Comparison of ENCODE assay signal across 19 mouse cellular contexts in the genomic region with DNA sequence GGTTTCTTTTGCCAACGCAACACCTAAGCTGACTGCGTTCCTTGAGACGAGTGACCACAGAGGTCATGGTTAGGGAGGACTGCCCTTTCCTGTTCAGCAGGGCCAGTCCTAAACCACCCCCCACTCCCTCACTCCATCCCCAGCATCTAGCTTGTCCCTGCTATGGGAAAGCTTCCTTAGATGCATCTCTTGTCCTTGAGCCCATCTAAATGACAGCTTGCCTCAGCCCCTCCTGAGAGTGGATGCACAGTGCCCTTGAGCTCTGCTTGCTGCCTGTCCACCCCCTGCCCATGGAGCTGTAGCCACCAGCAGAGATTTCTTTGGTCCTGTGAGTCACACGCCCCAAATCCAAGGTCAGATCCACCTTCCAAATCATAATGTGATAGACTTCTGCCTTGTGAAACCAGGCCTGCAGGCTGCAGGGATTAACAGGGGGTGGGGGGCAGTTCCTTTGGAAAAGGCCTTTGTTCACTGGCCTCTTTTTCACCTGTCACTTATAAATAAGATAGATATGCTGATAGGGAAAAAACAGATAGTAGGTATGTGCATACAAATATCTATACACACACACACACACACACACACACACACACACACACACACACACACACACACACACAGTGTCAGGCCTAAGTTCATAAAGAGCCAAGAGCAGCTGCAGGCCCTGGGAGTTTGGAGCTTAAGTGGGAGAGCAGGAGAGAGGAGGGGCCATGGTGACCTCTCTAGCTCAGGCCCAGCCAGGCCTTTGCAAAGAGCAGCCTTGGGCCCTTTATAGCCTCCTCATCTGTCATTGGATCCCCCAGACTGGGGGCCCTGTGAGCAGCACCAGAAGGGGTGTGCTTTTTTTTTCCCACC. TPM values are rescaled to one million over a fixed set of nuclear protein-coding genes. Genes with fewer than 3 reads are reported as not detected.
DNase-seq lines count a peak whose midpoint lies in the region; ATAC-seq lines count a peak whose summit lies in the region.
"Had no signal": no experiment of that assay in that cellular context is flagged by ENCODE, and none has a peak within 500 bp of the region (broad histone marks: within the 10 kb centered on the region; RNA-seq: fewer than 3 reads in every experiment).

No protein-coding gene starts in this region.

- H3K4me1 ChIP-seq in heart, embryonic 10.5 days, result peaks cover 24% of the 10 kb centered on the region
- H3K4me1 ChIP-seq in midbrain, embryonic 10.5 days, result peaks cover 18% of the 10 kb centered on the region
- H3K4me1 ChIP-seq in midbrain, embryonic 15.5 days, result no peaks in the 10 kb centered on the region
- H3K4me1 ChIP-seq: lung, embryonic 15.5 days had no signal

- intact Hi-C loops in heart, postnatal 36 days (cut with DNase I), result no loop called here

- H3K27me3 ChIP-seq in heart, embryonic 10.5 days (ENCODE audit: insufficient read depth, poor library complexity, severe bottlenecking), result peaks cover 5% of the 10 kb centered on the region; the same call in 1 of the 2 replicates
- no peaks in the 10 kb centered on the region for H3K27me3 ChIP-seq in midbrain, embryonic 10.5 days (ENCODE audit: low read depth, poor library complexity, severe bottlenecking)
- H3K27me3 ChIP-seq in midbrain, embryonic 15.5 days (replicated peaks), result no peaks in the 10 kb centered on the region
- H3K27me3 ChIP-seq: lung, embryonic 15.5 days had no signal

- 71% methylated on average over 4 of the region's 4 CpGs for WGBS in heart, embryonic 10.5 days
- 89% methylated on average over 4 of the region's 4 CpGs for WGBS in midbrain, embryonic 10.5 days
- 74% methylated on average over 4 of the region's 4 CpGs for WGBS in midbrain, embryonic 15.5 days

- no peak overlapping the region for H3K4me2 ChIP-seq in midbrain, embryonic 15.5 days
- H3K4me2 ChIP-seq: lung, embryonic 15.5 days had no signal

- ATAC-seq in midbrain, embryonic 15.5 days (replicated peaks), result no peak

- no peak for DNase-seq in heart, embryonic 10.5 days (ENCODE audit: low spot score)
- no peak for DNase-seq in heart, postnatal 36 days
- peak; percentile 14 for DNase-seq in midbrain, embryonic 10.5 days (ENCODE audit: low spot score)
- peak; percentile 46 for DNase-seq in adrenal gland, postnatal 25 days
- DNase-seq in retina, embryonic 14.5 days (ENCODE audit: low spot score), result peak; percentile 39
- no peak for DNase-seq in cerebellum, postnatal 14 days
- DNase-seq: cerebellum, adult 9-10 months; gastrocnemius, postnatal 14 days; heart, adult 18-20 months; kidney, adult 2 months; midbrain, embryonic 14.5 days; thymus, postnatal 14 days had no signal

- no peaks in the 10 kb centered on the region for H3K36me3 ChIP-seq in heart, embryonic 10.5 days
- no peaks in the 10 kb centered on the region for H3K36me3 ChIP-seq in midbrain, embryonic 10.5 days
- no peaks in the 10 kb centered on the region for H3K36me3 ChIP-seq in midbrain, embryonic 15.5 days (replicated peaks)
- H3K36me3 ChIP-seq: hindbrain, embryonic 10.5 days; lung, embryonic 15.5 days had no signal

- no peak overlapping the region for H3K9ac ChIP-seq in midbrain, embryonic 15.5 days
- H3K9ac ChIP-seq: liver, embryonic 14.5 days; lung, embryonic 15.5 days had no signal

- H3K9me3 ChIP-seq in heart, embryonic 10.5 days, result no peaks in the 10 kb centered on the region
- 0 out of 2 replicates have a peak, but pooled peaks cover 4% of the 10 kb centered on the region for H3K9me3 ChIP-seq in midbrain, embryonic 10.5 days (replicated peaks)
- H3K9me3 ChIP-seq in midbrain, embryonic 15.5 days, result no peaks in the 10 kb centered on the region
- H3K9me3 ChIP-seq: lung, embryonic 15.5 days had no signal

- peak overlapping the region; percentile 52 for H3K27ac ChIP-seq in heart, embryonic 10.5 days
- peak overlapping the region; percentile 65 for H3K27ac ChIP-seq in midbrain, embryonic 10.5 days (replicated peaks)
- H3K27ac ChIP-seq in midbrain, embryonic 15.5 days, result no peak overlapping the region
- H3K27ac ChIP-seq: hindbrain, embryonic 10.5 days; liver, embryonic 14.5 days; lung, embryonic 15.5 days; macrophage had no signal

- H3K4me3 ChIP-seq in heart, embryonic 10.5 days, result no peak overlapping the region
- no peak overlapping the region for H3K4me3 ChIP-seq in midbrain, embryonic 10.5 days
- H3K4me3 ChIP-seq in midbrain, embryonic 15.5 days, result no peak overlapping the region
- H3K4me3 ChIP-seq: hindbrain, embryonic 10.5 days; lung, embryonic 15.5 days had no signal

RNA-seq across cellular contexts. Expression of gene Adra2c, which starts 56.4 kb away (rescaled TPM):
- 0.06 and 0.29 TPM in 2 replicates for polyA plus RNA-seq in heart, embryonic 10.5 days (2016; fragmentation: Nextera tagmentation; extraction: Ambion mirVana)
- under 1 TPM; 0.33 to 0.43 TPM for total RNA-seq in heart, postnatal 36 days (2021)
- polyA plus RNA-seq in midbrain, embryonic 10.5 days (2016; fragmentation: Nextera tagmentation; extraction: Ambion mirVana), result not detected in 2 replicates
- polyA plus RNA-seq in midbrain, embryonic 15.5 days (2015; fragmentation: Nextera tagmentation; extraction: Ambion mirVana), result 0.32 and 0.86 TPM in 2 replicates
- 0.82 TPM in 1 of 2 replicates, not detected in the other for total RNA-seq in adrenal gland, postnatal 25 days (2021)
- total RNA-seq: neutrophil, adult 5-6 weeks had no signal
- polyA plus RNA-seq: C2C12; liver, embryonic 14.5 days; lung, embryonic 15.5 days; macrophage had no signal

Comparison
In these comparisons a context has a peak if more than half of its experiments do, and no peak if none do; other contexts are left out.
1. DNase-seq: peak in midbrain, embryonic 10.5 days (single experiment), adrenal gland, postnatal 25 days (single experiment) and retina, embryonic 14.5 days (single experiment); none in heart, embryonic 10.5 days (single experiment), heart, postnatal 36 days (0 of 2) and cerebellum, postnatal 14 days (0 of 2).